Mouse (Mus musculus): ENCODE measurements around the gene Slc22a7. TPM values are rescaled to one million over a fixed set of nuclear protein-coding genes. Genes with fewer than 3 reads are reported as not detected.

Slc22a7 gene
- not detected for total RNA-seq (2018; cell fraction: chromatin; rRNA removed)
- total RNA-seq (2018; cell fraction: cytosol; rRNA removed): not detected
- not detected for total RNA-seq (2018; cell fraction: nucleus; rRNA removed)
- not detected in 3 replicates for polyA plus RNA-seq (2018)

- no peak within 1 kb of the TSS for H3K4me3 ChIP-seq (ENCODE audit: inconsistent target)
- H3K27ac ChIP-seq: no peak within 1 kb of the TSS
- 100% methylated on average over 4 of the region's 4 CpGs for whole genome bisulfite sequencing (ENCODE audit: missing documents)
- no peaks in the 10 kb centered on the region for H3K79me2 ChIP-seq (ENCODE audit: inconsistent target)
- H3K36me3 ChIP-seq (ENCODE audit: inconsistent target): no peaks in the 10 kb centered on the region
These were observed at the start of gene Slc22a7 for GRCm38 (mm10) chr17:46438298-46438873. TSS of gene Slc22a7 (minus strand) at chr17:46438457.

- H3K4me3 ChIP-seq (ENCODE audit: inconsistent target): no peak within 1 kb of the TSS
- WGBS (ENCODE audit: missing documents): 4% methylated on average over 38 of the region's 49 CpGs
- no peak within 1 kb of the TSS for H3K27ac ChIP-seq
- H3K79me2 ChIP-seq (ENCODE audit: inconsistent target): no peaks in the 10 kb centered on the region
- no peaks in the 10 kb centered on the region for H3K36me3 ChIP-seq (ENCODE audit: inconsistent target)
These were observed 49.2 kb upstream of the Slc22a7 start, which contains the start of gene Ttbk1 for GRCm38 (mm10) chr17:46487431-46487830. TSS of gene Ttbk1 (minus strand) at chr17:46487675.

- Histone ChIP-seq H3K27ac (no peak overlapping the region), H3K4me3 (ENCODE audit: inconsistent target) (no peak overlapping the region), H3K36me3 (ENCODE audit: inconsistent target) (no peaks in the 10 kb centered on the region), H3K79me2 (ENCODE audit: inconsistent target) (no peaks in the 10 kb centered on the region)
- WGBS (ENCODE audit: missing documents): 12% methylated on average over 22 of the region's 22 CpGs
These were observed 48.7 kb upstream of the Slc22a7 start for GRCm38 (mm10) chr17:46486995-46487394.

- 6% methylated on average over 6 of the region's 6 CpGs for WGBS (ENCODE audit: missing documents)
These were observed 46.2 kb upstream of the Slc22a7 start for GRCm38 (mm10) chr17:46484461-46484875.

GRCm38 (mm10) chr17:46484021-46484431 lies 45.8 kb upstream of the Slc22a7 start:
- no peak overlapping the region; the same call in 1 of the 2 replicates for H3K4me3 ChIP-seq (ENCODE audit: inconsistent target)
- WGBS (ENCODE audit: missing documents): 1% methylated on average over 13 of the region's 13 CpGs
- no peak overlapping the region for H3K27ac ChIP-seq
- no peaks in the 10 kb centered on the region for H3K36me3 ChIP-seq (ENCODE audit: inconsistent target)
- H3K79me2 ChIP-seq (ENCODE audit: inconsistent target): no peaks in the 10 kb centered on the region

More at GRCm38 (mm10) chr17:46484461-46484875, 46.2 kb upstream of the Slc22a7 start:
- no peak overlapping the region for H3K27ac ChIP-seq
- no peaks in the 10 kb centered on the region for H3K79me2 ChIP-seq (ENCODE audit: inconsistent target)
- no peak overlapping the region for H3K4me3 ChIP-seq (ENCODE audit: inconsistent target)
- H3K36me3 ChIP-seq (ENCODE audit: inconsistent target): no peaks in the 10 kb centered on the region

GRCm38 (mm10) chr17:46483561-46484001 lies 45.3 kb upstream of the Slc22a7 start:
- Histone ChIP-seq H3K4me3 (ENCODE audit: inconsistent target) (no peak overlapping the region; the same call in 1 of the 2 replicates), H3K36me3 (ENCODE audit: inconsistent target) (no peaks in the 10 kb centered on the region), H3K27ac (no peak overlapping the region), H3K79me2 (ENCODE audit: inconsistent target) (no peaks in the 10 kb centered on the region)
- 2% methylated on average over 16 of the region's 16 CpGs for WGBS (ENCODE audit: missing documents)

DNA sequence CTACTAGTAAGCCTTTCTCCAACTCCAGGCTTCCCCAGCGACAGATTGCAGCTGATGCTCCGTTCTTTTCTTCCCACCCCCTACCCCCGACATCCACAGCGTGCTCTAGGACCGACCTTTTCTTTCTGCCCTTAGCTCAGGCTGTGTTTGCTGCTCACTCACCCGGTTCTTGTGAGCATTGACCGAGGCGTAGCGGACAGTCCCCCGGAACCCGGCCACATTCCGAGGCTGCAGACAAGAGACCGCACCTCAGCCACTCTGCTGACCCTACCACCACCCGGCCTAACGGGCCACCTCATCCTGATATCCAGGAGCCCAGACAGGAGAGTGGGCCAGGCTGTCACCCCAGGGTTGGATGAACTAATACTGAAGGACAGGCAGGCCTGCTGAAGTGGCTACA lies 39.0 kb upstream of the Slc22a7 start:
- Histone ChIP-seq H3K4me3 (ENCODE audit: inconsistent target) (no peak overlapping the region), H3K36me3 (ENCODE audit: inconsistent target) (no peaks in the 10 kb centered on the region), H3K27ac (no peak overlapping the region), H3K79me2 (ENCODE audit: inconsistent target) (no peaks in the 10 kb centered on the region)
- WGBS (ENCODE audit: missing documents): 94% methylated on average over 13 of the region's 15 CpGs

GRCm38 (mm10) chr17:46476601-46477000 lies 38.3 kb upstream of the Slc22a7 start:
- WGBS (ENCODE audit: missing documents): 92% methylated on average over 8 of the region's 8 CpGs
- H3K27ac ChIP-seq: no peak overlapping the region
- H3K4me3 ChIP-seq (ENCODE audit: inconsistent target): no peak overlapping the region
- H3K36me3 ChIP-seq (ENCODE audit: inconsistent target): no peaks in the 10 kb centered on the region
- no peaks in the 10 kb centered on the region for H3K79me2 ChIP-seq (ENCODE audit: inconsistent target)

- WGBS (ENCODE audit: missing documents): 89% methylated on average over 9 of the region's 9 CpGs
- Histone ChIP-seq H3K27ac (no peak overlapping the region), H3K4me3 (ENCODE audit: inconsistent target) (no peak overlapping the region), H3K79me2 (ENCODE audit: inconsistent target) (no peaks in the 10 kb centered on the region), H3K36me3 (ENCODE audit: inconsistent target) (no peaks in the 10 kb centered on the region)
These were observed 29.6 kb upstream of the Slc22a7 start for GRCm38 (mm10) chr17:46467830-46468229.

DNA sequence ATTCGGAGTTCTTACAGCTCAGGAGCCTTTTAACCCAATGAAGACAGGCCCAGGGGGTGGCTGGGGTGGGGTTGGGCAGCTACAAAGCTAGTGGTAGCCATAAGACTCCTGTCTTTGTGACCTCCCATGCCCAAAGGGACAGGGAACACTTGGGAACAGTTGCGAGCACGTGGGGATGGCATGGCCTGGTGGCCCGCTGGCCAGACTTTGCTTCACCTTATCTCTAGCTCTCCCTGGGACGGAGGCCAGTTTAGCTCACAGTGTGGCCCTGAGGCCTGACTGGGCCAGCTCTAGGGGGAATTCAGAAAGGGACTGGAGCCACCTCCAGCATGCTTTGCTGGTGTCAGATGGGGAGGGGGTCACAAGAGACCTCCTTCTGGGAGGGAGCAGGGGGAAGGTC lies 24.0 kb upstream of the Slc22a7 start:
- Histone ChIP-seq H3K4me3 (ENCODE audit: inconsistent target) (no peak overlapping the region), H3K79me2 (ENCODE audit: inconsistent target) (no peaks in the 10 kb centered on the region), H3K27ac (no peak overlapping the region), H3K36me3 (ENCODE audit: inconsistent target) (no peaks in the 10 kb centered on the region)
- WGBS (ENCODE audit: missing documents): 94% methylated on average over 5 of the region's 5 CpGs

DNA sequence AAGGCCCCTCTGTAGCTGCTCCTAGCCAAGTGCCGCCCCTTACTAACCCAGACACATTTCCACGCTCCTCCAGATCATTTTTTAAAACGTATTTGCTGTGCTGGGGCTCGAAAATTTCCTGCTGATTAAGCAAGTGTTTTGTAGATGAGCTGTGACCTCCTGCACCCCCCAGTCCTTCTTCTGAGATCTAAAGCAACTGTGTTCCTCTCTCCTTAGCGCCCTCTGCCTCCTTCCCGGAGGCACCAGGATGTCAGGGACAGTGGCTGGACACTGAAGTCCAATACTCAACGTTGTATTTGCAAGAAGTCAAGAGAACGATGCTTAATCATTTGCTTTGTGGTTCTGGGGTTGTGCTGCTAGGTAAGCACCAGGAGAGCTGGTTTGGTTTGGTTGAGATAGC lies 23.1 kb upstream of the Slc22a7 start:
- Histone ChIP-seq H3K4me3 (ENCODE audit: inconsistent target) (no peak overlapping the region), H3K79me2 (ENCODE audit: inconsistent target) (no peaks in the 10 kb centered on the region), H3K36me3 (ENCODE audit: inconsistent target) (no peaks in the 10 kb centered on the region), H3K27ac (no peak overlapping the region)
- 13% methylated on average over 8 of the region's 8 CpGs for WGBS (ENCODE audit: missing documents)

DNA sequence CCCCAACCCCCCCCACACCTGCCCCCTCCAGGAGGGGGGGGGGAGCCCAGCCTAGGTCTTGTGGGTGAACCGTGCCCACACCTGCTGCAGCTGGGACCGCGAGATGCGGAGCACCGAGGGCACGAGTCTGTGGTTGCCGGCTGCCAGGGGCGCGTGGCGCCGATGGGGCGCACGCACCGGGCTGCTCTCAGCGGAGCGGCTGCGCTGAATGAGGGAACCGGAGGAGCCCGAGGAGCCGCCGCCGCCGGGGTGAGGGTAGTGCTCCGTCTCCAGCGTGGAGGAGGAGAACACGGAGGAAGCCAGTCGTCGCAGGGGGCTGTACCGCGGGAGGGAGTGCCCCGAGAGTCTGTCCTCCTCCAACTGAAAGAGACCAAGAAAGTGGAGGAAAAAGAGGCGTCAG lies 22.4 kb upstream of the Slc22a7 start:
- no peaks in the 10 kb centered on the region for H3K79me2 ChIP-seq (ENCODE audit: inconsistent target)
- 2% methylated on average over 31 of the region's 32 CpGs for WGBS (ENCODE audit: missing documents)
- H3K27ac ChIP-seq: no peak overlapping the region
- no peaks in the 10 kb centered on the region for H3K36me3 ChIP-seq (ENCODE audit: inconsistent target)
- no peak overlapping the region for H3K4me3 ChIP-seq (ENCODE audit: inconsistent target)

GRCm38 (mm10) chr17:46458439-46458838 lies 20.2 kb upstream of the Slc22a7 start:
- Histone ChIP-seq H3K79me2 (ENCODE audit: inconsistent target) (no peaks in the 10 kb centered on the region), H3K36me3 (ENCODE audit: inconsistent target) (no peaks in the 10 kb centered on the region), H3K4me3 (ENCODE audit: inconsistent target) (no peak overlapping the region), H3K27ac (no peak overlapping the region)
- 60% methylated on average over 3 of the region's 3 CpGs for WGBS (ENCODE audit: missing documents)

DNA sequence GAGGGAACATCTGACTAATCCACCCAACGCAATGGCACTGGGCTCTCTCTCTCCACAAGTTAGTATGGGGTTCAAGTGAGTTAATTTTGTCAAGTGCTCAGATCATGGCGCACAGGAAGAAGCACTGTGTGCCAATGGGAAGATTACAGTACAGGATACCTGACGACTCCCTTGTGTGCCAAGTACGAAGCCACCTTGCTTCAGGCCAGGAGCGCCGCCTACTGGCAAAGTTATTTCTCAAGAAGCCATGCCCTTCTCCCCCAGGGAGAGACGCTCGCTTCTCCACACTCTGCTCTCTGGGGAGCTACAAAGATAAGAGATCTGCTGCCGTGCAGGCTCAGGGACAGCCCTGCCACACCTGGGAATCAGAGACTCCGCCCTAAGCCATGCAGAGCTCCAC lies 19.5 kb upstream of the Slc22a7 start:
- no peaks in the 10 kb centered on the region for H3K79me2 ChIP-seq (ENCODE audit: inconsistent target)
- no peaks in the 10 kb centered on the region for H3K36me3 ChIP-seq (ENCODE audit: inconsistent target)
- H3K4me3 ChIP-seq (ENCODE audit: inconsistent target): no peak overlapping the region
- WGBS (ENCODE audit: missing documents): 10% methylated on average over 10 of the region's 10 CpGs
- H3K27ac ChIP-seq: no peak overlapping the region

GRCm38 (mm10) chr17:46455110-46455691 lies 16.9 kb upstream of the Slc22a7 start:
- H3K36me3 ChIP-seq (ENCODE audit: inconsistent target): no peaks in the 10 kb centered on the region
- H3K79me2 ChIP-seq (ENCODE audit: inconsistent target): no peaks in the 10 kb centered on the region
- WGBS (ENCODE audit: missing documents): 1% methylated on average over 33 of the region's 33 CpGs
- no peak overlapping the region for H3K27ac ChIP-seq
- H3K4me3 ChIP-seq (ENCODE audit: inconsistent target): no peak overlapping the region
